Mouse (Mus musculus) telencephalon, adult 2 months (tissue): ENCODE measurements at regions not wholly inside any gene's neighbourhood (a gene's known extent, or its start where the extent isn't known, plus 50 kb on each side); places are given as distances from the start of the nearest gene placed in this dataset.

ENCODE experiments used
- DNase-seq: peaks from one replicate; pipeline ENCODE4 v3.0.0-alpha.2; 2011; ENCODE audit warnings: low read depth, low spot score

DNA sequence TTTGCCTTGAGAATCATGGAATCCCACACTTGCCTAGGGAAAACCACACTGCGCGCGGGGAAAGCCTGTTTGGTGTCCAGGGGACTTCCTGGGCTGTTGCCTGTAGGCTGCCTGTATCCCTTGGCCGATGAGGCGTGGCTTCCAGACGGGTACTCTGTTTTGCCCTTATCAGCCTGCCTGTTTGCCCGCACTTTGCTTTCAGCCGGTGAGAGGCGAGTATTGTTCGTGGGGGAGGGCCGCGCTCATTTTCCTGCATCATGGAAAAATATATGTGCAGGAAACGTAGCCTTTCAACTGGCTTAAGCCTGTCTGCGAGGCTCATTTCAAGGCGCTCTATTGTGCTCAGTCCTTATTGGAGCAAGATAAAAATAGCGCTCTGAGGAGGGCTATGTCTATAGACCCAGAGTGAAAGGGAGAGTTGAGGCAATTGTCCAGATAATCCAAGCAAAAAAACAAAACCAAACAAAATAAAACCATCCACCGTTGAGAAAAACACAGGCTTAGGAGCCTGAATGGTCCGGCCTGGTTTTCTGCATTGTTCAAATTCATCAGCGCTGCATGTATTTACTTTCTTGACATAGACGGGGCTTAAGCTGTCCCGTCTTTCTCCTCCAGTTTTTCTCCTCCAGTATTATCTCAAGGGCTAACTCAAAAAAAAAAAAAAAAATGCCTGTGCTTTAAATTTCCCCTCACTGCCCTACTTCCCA, 67.9 kb downstream of the Klf5 start:
- DNase-seq, result no peak

DNA sequence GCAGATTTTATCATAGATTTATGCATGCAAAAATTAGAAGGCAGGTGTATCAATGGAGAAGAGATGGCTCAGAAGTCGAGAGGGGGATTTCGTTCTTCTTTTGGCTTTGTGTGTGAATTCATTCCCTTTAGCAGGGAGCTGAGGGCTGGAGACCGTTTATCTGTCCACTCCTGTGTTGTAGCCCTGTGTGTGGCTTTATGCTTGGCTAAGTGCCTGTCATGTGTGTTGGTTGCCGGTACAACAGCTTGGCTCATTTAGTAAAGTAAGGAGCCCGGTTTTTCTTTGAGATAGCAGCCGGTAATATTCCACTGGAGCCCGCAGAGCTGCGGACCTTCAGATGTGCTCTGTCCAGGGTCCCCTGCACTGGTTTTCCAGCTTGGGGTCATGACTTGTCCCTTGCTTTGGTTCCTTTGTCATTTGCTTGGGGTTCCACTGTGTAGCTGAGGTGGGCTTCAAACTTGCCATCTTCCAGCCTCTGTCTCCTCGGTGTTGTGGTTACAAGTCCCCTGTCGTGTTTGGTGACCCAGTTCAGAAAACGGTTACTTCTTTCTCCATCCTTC, 68.6 kb downstream of the Klf5 start:
- no peak for DNase-seq

DNA sequence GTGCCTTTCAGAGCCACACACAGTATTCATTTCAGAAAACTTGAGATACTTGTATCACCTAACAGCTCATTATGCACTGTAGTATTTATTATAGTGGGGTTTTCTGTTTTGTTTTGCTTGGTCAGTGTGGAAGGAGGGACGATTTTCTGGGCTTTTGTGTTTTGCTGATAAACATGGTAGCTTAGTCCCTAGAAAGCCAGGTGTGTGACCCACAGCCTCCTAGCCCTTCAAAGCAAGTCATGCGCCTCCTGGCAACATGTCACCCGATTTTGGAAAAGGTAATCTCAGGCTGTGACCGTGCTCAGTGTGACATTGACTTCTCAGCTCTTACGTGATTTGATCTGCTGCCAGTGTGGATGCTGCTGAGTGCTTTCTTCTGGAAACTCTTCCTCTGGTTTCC, 70.9 kb downstream of the Klf5 start:
- no peak for DNase-seq

DNA sequence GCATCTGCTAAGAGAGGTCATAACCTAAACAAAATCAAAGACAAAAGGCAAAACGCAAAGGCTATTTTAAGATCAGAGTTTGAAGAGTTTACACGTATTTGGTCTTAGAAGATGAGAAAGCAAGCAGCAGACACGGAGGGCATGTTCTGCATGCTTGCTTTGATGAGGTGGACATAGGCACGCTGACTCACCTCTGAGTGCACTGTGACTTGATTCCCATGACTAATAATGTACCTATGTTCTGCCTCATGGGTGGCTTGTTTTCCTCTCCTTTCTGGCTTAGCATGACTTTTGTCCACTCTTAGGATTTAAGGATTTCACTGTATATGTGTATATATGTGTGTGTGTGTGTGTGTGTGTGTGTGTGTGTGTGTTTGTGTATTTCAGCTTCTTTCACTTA, 75.2 kb downstream of the Klf5 start:
- no peak for DNase-seq

DNA sequence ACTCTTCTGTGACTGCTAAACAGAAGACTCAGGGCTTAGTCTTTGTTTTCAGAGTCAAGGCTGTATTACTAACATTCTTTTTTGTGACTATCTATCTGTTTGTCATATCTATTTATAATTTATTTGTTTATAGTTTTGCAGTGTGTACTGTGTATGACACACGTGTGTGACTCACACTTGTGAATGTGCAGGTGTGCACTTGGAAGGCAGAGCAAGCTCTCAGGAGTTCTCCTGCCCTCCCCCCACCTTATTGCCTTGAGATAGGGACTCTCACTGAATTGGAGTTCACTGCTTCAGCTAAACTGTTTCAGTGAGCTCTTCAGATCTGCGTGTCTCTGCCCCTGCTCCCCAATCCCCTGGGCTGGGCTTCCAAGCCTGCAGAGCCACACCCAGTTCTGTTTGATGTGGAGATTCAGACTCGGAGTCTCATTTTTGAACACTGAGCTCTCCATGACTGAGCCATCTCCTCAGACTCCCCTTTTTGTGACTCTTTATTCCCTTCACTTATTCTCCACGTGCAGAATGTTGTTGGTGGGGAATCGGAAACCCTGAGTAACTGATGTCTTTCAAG, 76.6 kb downstream of the Klf5 start:
- no peak for DNase-seq

DNA sequence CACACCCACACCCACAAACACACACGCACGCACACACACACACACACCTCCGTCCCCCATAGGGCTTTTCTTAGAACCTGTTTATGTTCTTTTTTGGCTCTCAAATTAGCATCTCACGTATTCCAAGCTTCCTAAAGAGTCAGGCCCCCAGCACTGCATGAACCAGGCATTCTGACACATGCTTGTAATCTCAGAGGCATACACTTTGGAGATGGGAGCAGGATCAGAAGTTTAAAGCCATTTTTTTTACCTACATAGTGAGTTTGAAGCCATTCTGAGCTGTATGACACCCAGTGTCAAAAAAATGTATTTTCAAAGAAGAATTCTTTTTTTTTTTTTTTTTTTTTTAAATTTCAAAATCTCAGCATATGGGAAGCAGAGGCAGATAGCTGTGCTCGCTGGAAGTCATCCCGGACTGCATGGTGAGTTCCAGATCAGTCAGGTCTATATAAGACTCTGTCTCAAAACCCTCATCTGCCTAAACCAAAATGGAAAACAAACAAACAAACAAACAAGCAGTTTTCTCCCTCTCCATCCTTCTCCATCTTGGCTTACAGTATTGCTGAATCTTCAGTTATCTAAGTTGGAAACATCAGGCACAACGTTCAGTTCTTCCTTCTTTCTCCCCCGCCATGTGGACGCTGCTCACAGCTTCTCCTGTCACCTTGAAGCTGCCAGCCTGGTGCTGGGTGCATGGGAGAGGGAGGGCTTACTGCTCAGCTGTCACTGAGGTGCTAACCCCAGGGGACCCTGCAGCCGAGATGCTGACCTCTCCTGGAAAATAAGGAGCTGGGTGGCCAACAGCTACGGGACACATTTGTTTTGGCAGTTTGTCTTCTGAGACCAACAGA, 78.4 kb downstream of the Klf5 start:
- DNase-seq, result peak; percentile 56

DNA sequence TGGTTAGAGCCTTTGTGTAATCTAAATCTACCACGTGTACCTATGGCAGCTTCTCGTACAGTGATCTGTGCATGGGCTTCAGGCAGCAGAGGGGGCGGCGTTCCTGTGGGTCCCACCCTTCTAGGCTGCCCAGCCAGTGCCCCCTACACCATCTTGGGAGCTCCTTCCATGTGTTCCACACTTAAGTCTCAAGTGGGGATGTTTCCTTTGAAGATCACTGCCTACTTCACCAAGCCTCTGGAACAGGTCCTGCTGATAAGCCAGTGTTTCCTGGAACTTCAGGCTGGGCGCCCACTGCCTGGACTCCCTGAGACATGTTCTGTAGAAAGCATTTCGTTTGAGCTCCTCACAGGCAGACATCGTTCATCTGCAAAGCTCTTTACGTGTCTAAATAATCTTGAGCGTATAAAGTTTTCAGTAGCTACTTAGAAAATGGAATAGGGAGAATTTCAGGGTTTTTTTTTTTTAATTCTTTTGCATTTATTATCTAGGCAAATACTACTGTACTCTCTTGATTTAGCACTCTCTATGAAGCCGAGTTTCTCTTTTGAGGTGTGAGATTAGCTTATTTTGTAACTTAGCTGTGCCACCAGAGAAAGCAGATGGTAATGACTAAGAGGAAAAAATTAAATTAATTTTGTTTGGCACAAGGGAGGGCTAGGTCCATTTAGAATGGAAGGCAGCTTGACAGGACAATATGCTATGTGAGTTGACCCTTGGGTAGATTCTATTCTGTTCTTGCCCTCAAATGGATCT, 82.9 kb downstream of the Klf5 start:
- DNase-seq, result peak; percentile 62

DNA sequence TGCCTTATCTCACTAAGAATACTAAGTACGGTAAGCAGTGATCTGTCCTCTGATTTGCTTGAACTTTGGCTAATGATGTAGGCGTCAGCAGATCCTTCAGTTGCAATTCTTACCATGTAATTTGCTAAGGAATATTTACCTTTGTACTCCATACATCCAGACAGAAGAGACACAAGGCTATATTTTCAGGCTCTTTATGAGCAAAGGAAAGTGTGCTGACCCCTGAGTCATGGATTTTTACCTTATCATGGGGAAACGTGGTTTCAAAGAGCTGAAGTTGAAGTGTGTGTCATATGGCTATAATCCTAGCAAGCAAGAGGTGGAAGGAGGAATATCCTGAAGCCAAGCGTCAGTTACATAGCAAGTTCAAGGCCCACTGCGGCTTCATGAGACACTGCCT, 83.6 kb downstream of the Klf5 start:
- DNase-seq, result no peak

DNA sequence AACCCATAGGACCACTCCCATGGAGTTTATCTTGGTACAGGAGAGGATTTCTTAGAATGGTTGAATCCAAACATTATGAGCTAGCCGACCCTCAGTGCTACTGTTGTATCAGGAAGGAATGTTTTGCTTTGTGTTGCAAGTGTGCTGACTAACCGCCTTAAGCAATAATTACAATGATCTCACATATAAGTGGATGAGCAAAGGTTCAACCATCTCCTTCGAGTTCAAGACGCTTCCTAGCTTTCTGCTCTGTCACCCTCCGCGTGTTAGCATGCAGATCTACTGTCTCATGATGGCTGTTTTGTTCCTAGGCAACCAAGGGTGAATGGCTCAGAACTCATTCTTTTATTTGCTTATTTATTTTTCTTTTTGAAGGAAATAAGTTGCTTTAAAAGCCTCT, 84.7 kb downstream of the Klf5 start:
- no peak for DNase-seq

DNA sequence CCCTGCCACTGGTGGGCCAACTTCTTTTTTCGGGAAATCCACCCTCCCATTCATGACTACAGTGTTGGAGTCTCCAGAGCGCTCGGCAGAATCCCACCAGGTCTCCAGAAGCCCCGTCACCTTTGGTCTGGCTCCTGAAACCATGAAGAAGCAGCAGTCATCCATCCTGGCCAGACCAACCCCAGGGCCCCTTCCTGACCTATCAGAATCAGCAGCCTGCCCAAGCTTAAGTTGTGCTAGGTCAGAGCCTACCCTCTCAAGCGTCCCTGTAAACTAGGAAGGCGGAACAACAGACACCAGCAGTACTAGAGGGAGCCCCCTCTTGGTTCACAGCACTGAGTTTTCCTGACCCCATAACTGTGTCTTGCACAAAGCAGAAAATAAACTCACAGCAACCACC, 89.1 kb downstream of the Klf5 start:
- no peak for DNase-seq

DNA sequence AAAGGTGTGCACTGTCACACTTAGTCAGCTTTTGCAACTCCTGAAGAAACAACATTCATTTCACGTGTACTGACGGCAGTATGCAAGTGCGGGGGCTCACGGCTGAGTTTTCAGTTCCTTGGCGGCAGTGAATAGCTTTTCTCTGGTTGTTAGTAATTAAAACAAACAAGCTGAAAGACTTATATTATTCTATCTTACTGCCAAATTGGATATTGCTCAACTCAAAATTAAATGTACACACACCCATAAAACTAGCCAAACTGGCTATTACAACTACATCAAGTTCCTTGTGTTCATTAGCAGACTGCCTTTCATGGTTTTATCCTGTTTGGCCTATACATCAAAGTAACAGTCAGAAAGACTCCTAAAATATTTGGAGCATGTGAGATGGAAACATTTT, 90.8 kb downstream of the Klf5 start:
- no peak for DNase-seq

DNA sequence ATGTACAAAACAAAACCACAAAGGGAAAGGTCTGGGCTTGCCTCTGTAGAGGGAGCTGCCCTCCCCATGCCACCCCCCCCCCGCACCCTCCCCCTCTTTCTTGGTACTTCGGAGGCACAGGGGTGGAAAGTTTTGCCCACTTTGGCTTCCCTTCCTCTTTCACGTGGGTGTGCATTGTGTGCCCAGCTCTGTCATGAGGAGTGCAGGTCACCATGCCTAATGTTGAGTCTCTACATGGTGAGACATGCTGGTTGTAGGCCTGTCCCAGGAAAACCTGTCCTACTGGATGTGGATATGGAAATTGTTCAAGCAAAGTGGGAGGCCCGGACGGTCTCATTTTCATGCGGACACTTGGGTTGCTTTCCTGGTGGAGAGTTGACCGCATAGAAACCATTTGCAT, 93.2 kb downstream of the Klf5 start:
- no peak for DNase-seq

DNA sequence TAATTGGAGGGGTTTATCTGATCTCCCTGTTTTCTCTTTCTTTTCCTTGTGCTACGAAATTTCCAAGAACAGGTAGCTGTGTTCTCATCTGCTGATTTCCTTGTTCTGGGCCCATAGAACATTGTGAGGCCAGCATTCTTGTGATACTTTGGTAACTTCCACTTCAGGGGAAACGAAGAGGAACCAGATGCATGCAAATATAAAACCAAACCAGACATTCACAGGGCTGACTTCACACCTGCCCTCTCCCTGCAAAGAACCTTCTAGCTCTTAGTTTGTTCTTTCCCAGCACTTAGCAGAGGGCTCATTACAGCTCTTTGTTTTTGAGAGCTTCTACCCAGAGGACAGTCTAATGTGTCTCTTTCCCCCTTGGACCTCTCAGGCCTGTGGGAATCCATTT, 94.3 kb downstream of the Klf5 start:
- no peak for DNase-seq

DNA sequence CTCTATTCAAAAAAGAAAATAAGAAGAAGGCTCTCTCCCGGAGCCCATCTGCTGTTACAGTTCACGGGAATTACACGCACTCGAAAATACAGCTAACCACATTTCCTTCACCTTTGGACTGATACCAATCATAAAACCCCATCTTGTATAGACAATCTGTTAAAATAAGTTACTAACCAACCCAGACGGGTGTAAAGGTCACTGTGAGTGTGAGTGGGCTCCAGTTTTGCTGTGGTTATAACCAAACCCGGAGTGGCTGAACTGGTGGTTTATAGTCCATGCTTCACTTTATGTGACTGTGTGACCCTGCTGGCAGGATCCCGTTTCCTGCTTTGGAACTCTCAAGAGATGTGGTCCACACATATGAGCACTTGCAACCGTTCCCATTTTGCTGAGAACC, 95.1 kb downstream of the Klf5 start:
- no peak for DNase-seq

DNA sequence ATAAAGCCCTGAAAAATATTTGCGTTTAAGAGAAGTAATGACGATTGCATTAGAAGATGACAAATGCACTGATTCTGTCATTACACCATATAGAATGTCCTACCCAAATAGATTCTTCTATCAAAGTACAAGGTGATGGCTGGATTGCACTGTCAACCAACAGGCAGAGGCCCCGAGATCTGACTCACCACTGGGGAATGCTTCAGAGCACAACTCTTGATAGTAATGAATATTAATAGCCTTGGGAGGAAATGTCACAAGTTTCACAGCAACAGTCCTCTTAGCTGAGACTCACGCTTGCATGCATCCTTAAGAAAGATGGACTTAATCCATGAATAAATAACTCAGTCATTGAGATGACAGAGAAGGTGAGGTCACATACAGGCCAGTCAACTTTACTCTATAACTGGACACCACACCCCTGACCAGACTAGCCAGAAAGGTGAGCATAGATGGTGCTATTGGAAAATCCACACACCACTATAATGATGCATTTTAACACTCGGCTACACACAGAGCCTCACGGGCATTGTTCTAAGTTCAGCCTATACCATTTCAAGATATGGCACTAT, 104.8 kb downstream of the Klf5 start:
- DNase-seq, result no peak

DNA sequence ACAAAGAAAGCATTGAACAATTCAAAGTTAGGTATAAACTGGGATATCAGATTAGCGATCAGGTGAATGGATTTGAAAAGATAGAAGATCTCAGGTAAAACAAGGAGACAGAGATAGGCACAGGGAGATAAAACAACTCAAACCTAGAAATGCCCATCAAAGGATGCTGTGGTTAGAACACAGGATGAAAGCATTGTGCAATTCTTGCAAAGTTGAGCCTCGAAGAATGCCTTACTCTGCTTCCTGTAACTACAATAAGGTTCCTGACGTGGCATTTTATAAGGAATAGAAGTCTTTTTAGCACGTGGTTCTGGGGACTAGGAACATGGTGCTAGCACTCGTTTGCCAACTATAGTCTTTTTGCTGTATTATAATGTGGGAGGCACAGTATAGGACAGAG, 106.7 kb downstream of the Klf5 start:
- no peak for DNase-seq

DNA sequence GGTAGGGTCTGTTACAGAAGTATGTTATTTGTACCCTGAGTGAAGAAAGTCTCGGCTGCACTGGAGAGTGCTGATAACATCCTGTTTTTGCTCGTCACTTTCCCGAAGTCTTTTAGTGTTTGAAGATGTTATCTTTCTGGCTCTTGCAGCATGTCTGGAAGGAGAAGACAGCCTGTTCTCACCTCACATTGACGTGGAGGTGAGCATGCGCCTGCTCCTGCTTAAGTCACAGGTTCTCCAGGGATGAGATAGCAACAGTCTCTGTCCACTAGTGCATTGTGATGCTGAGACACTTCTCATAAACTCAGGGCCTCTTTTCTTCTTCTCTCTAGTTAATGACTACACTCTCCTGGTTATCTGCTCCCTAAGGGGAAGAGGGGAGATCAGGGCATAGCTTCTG, 113.3 kb downstream of the Klf5 start:
- DNase-seq, result no peak

DNA sequence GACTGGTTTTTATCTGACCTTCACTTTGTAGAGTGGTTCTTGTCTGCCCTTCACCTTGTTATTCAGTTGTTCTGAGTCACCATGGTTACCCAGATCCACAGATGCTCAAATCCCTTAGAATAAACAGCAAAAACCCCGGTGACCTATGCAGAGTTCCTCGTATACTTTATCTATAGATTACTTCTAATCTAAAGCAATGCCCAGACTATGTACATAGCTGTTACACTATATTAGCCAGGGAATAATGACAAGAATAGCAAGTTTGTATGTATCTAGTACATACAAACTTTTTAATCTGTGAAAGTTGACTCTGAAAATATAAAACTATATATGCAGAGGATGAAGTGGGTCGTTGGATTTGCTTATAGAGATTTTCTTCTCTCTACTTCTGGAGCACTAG, 117.7 kb downstream of the Klf5 start:
- no peak for DNase-seq

DNA sequence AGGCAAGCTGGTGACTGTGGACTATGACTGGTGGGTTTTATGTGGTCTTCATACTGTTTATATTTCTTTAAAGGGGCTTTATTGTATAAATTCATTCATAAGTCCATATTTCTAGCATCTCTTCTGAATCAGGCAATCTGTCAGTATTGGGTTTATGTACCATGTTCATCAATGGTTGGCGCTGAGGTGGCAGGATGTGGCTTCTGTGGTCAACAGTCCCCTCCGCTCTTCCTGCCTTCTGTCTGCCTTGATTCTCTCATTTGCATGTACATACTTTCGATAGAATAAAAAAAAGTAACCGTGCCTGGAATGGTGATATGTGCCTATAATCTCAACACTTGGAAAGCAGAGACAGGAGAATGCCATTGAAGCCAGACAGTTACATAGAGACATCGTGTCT, 120.5 kb downstream of the Klf5 start:
- DNase-seq, result no peak

DNA sequence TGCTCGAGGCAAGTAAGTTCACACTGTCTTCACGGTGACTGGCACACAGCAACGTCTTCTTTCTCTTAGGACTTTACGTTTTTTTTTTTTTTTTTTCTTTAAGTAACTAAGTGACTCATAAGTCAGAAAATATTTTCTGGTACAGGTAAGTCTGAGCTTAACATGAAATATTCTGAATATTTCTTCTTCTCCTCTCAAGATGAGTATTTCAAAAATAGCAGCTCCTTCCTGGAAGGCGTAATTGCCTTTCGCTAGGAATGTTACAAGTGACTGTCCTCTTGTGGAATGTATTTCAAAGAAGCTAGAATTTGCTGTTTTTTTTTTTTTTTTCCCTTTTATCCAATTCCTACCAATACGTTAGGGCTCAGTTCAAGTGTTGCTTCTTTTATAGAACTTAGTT, 124.8 kb downstream of the Klf5 start:
- no peak for DNase-seq

DNA sequence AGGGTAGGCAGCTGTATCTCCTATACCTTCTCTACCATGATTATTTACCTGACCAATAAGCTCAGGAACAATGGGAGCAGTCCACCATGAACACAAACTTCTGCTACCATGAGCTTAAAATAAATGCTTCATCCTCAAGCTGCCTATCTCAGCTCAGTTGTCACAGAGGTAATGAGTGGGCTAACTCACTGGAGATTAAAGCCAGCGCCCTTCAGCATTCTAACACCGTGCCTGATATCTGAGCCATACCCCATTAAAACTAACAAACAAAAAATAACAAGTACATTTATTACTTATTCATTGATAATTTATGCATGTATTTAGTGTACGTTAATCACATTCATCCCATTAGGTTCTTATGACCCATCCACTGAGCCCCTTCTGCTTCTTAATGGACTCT, 128.6 kb downstream of the Klf5 start:
- DNase-seq, result no peak

DNA sequence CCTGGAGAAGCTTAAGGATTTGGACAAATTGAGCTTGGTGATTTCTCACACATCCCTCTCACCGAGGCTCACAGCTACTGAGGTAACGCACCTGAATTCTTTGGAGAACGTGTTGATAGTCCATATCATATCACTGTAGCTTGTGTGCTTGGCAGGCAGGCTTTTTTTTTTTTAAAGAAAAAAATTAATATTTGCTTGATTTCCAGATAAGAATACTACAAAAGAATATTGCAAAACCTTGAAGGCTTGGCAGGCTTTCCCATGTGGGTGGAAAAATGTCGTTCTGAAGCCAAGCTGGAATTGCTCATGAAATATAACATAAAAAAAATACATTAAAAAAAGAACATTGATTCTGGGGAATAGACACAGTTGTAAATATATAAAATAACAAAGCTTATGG, 131.8 kb downstream of the Klf5 start:
- peak; percentile 17 for DNase-seq
